Mouse (Mus musculus) skeletal muscle tissue, adult 2 months (tissue): ENCODE measurements at regions not wholly inside any gene's neighbourhood (a gene's known extent, or its start where the extent isn't known, plus 50 kb on each side); places are given as distances from the start of the nearest gene placed in this dataset.

ENCODE experiments used
- DNase-seq: peaks from one replicate; pipeline ENCODE4 v3.0.0-alpha.2; 2012; ENCODE audit warnings: low read depth, low spot score

DNA sequence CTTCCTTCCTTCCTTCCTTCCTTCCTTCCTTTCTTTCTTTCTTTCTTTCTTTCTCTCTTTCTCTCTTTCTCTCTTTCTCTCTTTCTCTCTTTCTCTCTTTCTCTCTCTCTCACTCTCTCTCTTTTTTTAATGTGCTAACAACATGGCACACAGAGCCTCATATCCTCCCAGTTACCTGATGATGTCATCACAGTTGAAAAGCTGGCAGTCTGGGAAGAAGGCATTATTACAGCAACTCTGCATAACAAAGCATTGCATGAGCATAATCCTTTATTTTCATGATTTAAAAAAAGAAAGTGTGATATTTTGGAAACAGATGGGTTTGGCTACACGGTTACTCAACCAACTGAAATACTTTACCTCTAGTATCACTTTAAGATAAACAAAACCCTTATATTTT, 525.9 kb downstream of the Prkd1 start:
- DNase-seq: no peak

DNA sequence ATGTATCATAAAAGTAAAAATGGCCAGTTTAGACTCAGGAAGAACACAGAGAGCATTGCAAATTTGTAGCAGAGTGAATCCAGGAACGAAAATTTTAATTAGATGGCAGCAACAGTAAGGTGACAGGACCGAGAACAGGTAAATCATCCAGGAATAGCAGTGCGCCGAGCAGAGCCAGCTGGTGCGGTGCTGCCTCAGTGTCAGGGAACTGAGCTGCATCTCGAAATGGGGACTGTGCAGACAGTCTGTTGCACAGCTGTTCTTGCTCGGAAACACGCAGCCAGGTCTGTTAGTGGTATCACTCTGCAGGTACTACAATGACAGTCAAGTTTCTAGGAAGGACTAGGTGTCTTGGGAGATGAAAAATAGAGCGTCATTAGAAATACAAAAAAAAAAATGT, 490.8 kb downstream of the Prkd1 start:
- no peak for DNase-seq

DNA sequence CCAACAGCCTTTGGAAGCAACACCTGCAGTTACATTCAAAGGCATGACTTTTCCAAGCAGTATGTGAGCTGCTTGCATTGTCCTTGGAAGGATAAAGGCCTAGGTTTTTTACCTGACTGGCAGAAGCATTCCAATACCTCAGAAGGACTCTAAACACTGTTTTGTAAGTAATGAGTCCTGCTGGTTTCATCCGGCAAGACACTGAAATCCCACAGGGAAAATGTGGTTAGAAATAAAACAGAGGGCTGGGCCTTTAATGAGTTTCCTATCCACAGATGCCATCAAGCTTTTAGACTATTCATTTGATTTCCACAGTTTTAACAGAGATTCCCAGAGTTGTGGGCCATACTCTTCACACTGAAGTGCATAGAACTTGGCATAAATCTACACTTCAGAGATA, 461.6 kb downstream of the Prkd1 start:
- no peak for DNase-seq

DNA sequence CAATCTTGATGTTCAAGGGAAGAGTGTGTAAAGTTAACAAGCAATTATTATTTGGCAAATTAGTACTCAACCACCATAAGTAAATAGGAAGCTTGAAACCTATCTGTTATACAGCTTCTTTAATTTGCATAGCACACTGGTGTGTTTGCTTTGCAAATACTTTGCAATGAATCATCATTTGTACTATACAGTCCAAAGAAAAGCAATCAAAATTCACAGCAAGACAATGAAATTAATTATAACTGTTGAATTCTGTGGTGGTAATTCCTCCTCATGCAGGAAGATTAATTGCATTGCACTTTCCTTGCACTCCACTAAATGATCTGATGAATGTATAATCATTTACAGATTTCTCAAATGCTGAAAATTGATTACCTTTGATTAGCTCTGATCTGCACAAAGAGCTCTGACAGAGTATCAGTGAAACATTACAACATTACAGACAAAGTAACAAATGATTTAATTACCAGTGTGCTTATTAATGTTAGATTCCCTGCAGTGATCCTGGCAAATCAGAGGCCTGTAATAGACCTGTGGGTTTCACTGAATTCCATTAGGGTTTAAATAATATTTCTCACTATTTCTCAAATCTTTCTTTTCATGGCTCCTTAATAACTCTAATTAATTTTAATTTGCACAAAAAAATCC, 457.9 kb downstream of the Prkd1 start:
- DNase-seq: no peak

DNA sequence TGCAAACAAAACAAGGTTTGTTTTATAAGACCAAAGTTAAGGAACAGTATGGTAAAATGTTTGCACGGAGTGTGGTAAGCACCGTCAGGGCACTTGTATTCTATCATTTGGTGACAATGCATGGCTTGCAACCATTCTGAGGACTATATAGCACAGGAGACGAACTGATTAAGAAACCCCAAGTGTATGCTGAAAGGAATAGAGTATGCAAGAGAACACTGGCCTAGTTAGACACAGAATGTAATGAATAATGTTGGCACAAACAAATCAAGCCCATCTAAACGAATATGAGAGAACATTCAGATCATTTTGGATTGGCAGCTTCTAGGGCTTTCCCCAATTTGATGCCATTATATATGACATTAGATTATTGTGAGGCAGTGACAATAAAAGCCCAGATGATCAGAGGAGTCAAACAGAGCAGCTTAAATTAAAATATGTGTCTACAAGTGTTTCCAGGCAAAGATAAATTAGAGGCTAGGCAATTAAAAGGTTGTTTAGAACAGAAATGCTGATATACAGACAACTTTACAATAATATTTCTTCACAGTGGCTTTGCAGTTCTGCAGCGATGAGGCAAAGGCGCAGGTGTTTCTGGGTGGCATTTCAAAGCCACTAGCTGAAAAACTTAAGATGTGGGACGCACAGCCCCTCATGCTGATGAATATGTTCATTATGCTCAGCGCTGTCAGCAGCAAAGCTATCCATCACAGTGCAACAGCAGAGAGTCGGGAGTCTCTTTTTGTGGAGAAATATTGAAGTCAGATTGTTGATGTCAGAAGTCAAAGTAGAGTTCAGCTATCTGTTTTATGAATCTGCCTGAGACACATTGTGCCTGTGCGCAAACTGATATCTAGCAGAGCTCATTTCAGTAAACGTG, 456.9 kb downstream of the Prkd1 start:
- DNase-seq: no peak

DNA sequence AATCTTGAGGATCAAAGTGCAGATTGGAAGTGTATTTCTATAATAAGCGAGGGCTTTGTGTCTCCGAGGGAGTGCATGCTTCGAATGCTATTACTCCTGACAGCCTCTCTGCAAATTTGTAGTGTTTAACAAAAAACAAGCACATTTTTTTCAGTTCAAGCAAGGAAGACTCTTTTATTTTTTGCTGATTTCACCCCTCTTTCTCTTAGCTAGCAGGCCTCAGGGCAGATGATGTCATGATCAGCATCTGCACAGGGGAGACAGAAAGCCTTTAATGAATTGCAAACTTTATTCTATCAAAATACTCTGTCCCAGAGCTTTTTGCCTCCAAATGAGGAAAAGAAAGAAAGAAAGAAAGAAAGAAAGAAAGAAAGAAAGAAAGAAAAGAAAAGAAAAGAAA, 455.4 kb downstream of the Prkd1 start:
- DNase-seq: no peak

DNA sequence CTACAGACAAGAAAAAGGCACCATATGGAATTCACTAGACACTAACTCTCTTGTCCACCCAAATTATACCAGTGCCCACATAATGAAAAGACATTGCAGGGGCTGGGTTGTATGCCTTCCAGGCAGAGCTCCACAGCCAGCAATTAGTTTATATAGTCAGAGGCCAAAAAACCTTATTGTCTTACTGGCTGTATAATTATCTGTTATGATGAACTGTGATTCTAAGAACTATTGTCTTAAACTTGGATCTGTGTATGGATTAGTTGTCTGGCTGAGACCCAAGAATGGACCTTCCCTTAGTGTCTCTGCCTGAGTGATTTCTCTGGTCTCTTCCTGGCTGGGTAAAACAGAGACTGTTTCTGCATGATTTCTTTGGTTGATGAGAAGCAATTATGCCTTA, 454.2 kb downstream of the Prkd1 start:
- DNase-seq: no peak

DNA sequence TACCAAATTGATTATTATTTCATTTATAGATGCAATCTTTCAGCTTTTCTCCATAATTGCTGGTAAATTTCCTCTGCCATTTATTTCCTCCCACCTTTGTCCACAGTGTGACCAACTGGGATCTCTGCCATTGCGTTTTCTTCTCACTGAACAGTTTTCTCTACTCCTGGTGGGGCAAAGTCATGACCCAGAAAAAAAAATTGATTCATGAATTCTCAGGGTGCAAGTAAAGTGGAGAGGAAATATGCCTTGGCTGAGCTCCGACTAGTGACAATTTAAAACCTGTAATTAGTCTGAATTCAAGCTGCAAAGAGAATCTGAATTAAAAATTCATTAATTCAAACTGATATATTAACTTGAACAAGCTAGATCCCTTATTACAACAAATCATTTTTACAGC, 452.6 kb downstream of the Prkd1 start:
- no peak for DNase-seq

DNA sequence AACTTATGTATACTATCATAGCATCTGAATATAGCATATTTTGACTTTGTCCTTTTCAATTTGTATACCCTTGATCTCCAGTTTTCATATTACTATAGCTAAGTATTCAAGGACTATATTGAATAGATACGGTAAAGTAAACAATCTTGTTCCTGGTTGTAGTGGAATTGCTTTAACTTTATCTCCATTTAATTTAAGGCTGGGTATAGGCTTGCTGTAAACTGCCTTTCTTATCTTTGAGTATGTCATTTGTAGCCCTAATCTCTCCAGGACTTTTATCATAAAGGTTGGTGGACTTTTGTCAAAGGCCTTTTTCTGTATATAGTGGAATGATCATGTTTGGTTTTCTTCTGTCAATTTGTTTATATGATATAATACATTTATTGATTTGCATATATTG, 407.8 kb downstream of the Prkd1 start:
- DNase-seq: no peak

DNA sequence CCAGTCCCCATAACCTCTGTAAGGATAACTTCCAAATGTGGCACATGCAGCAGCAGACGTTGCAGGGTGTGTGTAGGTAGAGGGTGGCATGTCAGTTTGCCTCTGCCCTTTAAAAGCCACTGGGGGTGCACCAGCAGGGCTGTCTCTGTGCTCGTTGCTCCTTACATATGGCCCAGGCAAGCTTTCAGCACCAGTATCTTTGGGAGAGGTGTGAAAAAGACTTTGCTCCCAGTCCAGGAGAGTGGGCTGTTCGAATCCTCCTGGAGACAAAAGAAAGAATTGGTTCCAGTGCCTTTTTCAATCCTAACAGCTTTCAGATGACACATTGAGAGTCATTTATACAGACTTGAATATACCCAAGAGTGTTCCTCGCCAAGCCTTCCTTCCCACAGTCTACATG, 390.0 kb downstream of the Prkd1 start:
- no peak for DNase-seq

DNA sequence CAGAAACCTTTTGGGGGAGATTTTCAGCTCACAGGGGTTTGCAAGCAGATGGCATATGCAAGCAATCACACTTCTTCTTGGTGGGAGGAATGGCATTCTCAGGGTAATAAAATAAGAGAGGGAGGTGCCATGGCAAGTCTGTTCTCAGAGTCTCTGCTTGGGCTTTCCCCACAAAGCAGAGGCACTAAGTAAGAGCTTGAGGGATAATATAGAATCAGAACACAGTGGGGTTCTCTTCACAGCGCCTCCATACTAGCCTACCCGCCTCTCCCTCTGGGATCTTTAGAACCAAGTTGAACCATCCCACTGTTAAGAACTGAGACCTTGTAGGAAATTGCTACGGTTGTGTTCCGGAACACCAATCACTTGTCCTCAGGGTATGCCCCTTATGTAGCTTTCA, 387.8 kb downstream of the Prkd1 start:
- DNase-seq: no peak

DNA sequence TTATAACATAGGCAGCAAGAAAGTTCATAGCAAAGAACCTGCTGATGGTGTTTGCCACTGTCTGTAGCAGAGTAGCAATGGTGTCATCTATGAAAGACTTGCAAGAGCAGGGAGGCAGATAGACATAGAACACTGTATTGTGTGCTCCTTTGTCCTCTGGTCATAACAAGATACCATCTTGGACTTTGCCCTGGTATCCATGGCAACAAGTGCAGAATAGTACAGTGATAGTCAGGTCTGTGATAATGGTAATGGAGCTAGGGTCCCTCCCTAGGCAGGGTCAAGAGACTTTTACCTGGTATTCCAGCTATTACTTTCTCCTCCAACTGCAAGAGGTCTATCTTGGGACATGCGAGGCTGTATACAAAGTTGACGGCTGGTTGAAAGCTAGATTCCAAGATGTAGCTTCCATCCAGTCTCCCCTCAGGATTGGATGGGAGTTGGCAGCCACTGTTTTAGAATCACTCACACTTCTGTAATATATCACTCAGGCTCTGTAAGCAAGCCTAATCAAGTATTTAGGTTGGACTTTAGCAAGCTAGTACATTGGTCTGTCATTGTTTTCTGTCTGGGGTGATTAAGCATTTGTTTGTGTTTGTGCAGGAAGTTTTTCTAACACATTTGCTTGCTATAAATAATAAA, 375.5 kb downstream of the Prkd1 start:
- DNase-seq: no peak

DNA sequence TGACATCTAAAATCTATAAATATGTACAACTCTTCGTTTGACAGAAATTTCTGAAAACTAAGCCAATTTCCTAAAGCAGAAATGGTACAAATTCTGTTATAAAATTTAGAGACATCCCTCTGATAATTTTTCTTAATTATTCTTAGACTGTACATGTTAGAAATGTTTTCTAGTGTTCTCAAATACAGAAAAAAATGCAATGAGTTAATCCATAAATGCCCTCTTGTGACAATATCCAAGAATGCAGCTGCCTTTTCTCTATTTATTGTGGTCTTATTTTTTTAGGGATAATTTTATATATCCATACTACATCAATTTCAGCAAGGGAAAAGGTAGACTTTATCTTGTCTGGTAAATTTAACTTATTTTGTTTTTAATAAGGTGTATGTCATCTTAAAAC, 367.3 kb downstream of the Prkd1 start:
- no peak for DNase-seq
